Mouse (Mus musculus) limb, embryonic 14.5 days (tissue): ENCODE measurements around the gene Pbx2. TPM values are rescaled to one million over a fixed set of nuclear protein-coding genes. Genes with fewer than 3 reads are reported as not detected.

ENCODE experiments used
- ATAC-seq: fragments of 200-750 bp; cut with Nextera tagmentation; 2 replicates; pipeline ENCODE4 v1.8.0; 2017; ENCODE audit warnings: low read depth, moderate number of reproducible peaks, moderate TSS enrichment; ENCODE audit not compliant: low FRiP score
- DNase-seq: peaks from one replicate; pipeline ENCODE4 v3.0.0-alpha.2; 2015; ENCODE audit warnings: low spot score
- H3K27ac ChIP-seq: fragments of 300-500 bp; sonication (generic); replicated peaks from 2 replicates; pipeline ENCODE4 v1.5.1; 2014; ENCODE audit warnings: low read depth, mild to moderate bottlenecking, low read length, moderate library complexity, mixed read lengths
- H3K27me3 ChIP-seq: fragments of 300-500 bp; sonication (generic); 2 replicates; pipeline ENCODE4 v1.6.1; 2014; ENCODE audit warnings: low read length, mixed read lengths; ENCODE audit not compliant: control insufficient read depth, insufficient read depth
- H3K36me3 ChIP-seq: fragments of 300-500 bp; sonication (generic); 2 replicates; pipeline ENCODE4 v1.6.1; 2014; ENCODE audit warnings: mild to moderate bottlenecking, low read length, moderate library complexity, mixed read lengths; ENCODE audit not compliant: control insufficient read depth, insufficient read depth
- H3K4me1 ChIP-seq: fragments of 300-500 bp; sonication (generic); 2 replicates; pipeline ENCODE4 v1.6.1; 2014; ENCODE audit warnings: antibody characterized with exemption, low read length, mixed read lengths; ENCODE audit not compliant: control insufficient read depth, insufficient read depth
- H3K4me2 ChIP-seq: fragments of 300-500 bp; sonication (generic); replicated peaks from 2 replicates; pipeline ENCODE4 v1.6.1; 2014; ENCODE audit warnings: low read depth, mild to moderate bottlenecking, low read length, moderate library complexity; ENCODE audit not compliant: severe bottlenecking
- H3K4me3 ChIP-seq: fragments of 300-500 bp; sonication (generic); replicated peaks from 2 replicates; pipeline ENCODE4 v1.5.1; 2014; ENCODE audit warnings: low read length
- H3K9ac ChIP-seq: fragments of 300-500 bp; sonication (generic); 2 replicates; pipeline ENCODE4 v1.6.1; 2014; ENCODE audit warnings: mild to moderate bottlenecking, low read depth, low read length, moderate library complexity; ENCODE audit not compliant: severe bottlenecking
- H3K9me3 ChIP-seq: fragments of 300-500 bp; sonication (generic); 2 replicates; pipeline ENCODE4 v1.6.1; 2016; ENCODE audit warnings: low read length; ENCODE audit not compliant: control insufficient read depth
- POLR2A ChIP-seq: fragments of 200-500 bp; IDR thresholded peaks from 2 replicates; pipeline ENCODE4 v1.8.0; 2012; ENCODE audit warnings: inconsistent platforms, mild to moderate bottlenecking, moderate library complexity, borderline replicate concordance; ENCODE audit not compliant: insufficient read depth, insufficient read length; ENCODE audit errors: extremely low read depth
- whole genome bisulfite sequencing: fragments of 180-500 bp; shearing (Covaris S2); extraction: QIAGEN DNeasy Blood & Tissue Kit; methylation state at CpG from one replicate; pipeline ENCODE4 v1.1.7; 2014; 5-methylcytosine and 5-hydroxymethylcytosine counted together
- polyA plus RNA-seq, 2 experiments: library from polyadenylated mRNA; depleted of rRNA in 1 of 2; stranded (reverse) in 1 of 2; unstranded in 1 of 2; fragments of >200 nt; fragmentation: Nextera tagmentation in 1 of 2; extraction: Ambion mirVana in 1 of 2; gene quantifications; 2 replicates each; pipeline versions ENCODE4 v1.2.1 to v1.2.3; 2012 to 2014

The Pbx2 gene
- polyA plus RNA-seq, 2 experiments = 13.5 to 141 TPM

GRCm38 (mm10) chr17:34593752-34594525 lies 2.9 kb downstream of the Pbx2 start:
- WGBS = 42% methylated on average over 31 of the region's 34 CpGs
- no peak for TF ChIP-seq POLR2A
- ATAC-seq = no peak
- Histone ChIP-seq H3K4me1 (peaks cover 41% of the 10 kb centered on the region), H3K27ac (peak overlapping the region; percentile 98), H3K36me3 (peaks cover 30% of the 10 kb centered on the region), H3K4me3 (peak overlapping the region; percentile 93), H3K4me2 (peak overlapping the region; percentile 96), H3K9ac (peak overlapping the region; percentile 94), H3K27me3 (no peaks in the 10 kb centered on the region), H3K9me3 (no peaks in the 10 kb centered on the region)
- DNase-seq = no peak

GRCm38 (mm10) chr17:34596098-34596497 lies 5.0 kb downstream of the Pbx2 start:
- Histone ChIP-seq H3K4me1 (peaks cover 26% of the 10 kb centered on the region), H3K9ac (no peak overlapping the region), H3K36me3 (peaks cover 44% of the 10 kb centered on the region), H3K4me3 (no peak overlapping the region), H3K27ac (no peak overlapping the region), H3K4me2 (no peak overlapping the region), H3K9me3 (no peaks in the 10 kb centered on the region), H3K27me3 (no peaks in the 10 kb centered on the region)
- DNase-seq (no peak), ATAC-seq (no peak)
- 70% methylated on average over 8 of the region's 8 CpGs for WGBS
- no peak for TF ChIP-seq POLR2A

- 23% methylated on average over 5 of the region's 6 CpGs for WGBS
- peaks cover 52% of the 10 kb centered on the region for H3K36me3 ChIP-seq
- ATAC-seq (no peak), DNase-seq (no peak)
- no peak within 1 kb of the TSS for H3K4me3 ChIP-seq
- TF ChIP-seq POLR2A = no peak
- no peak within 1 kb of the TSS for H3K9ac ChIP-seq
- no peaks in the 10 kb centered on the region for H3K9me3 ChIP-seq
- H3K27me3 ChIP-seq = no peaks in the 10 kb centered on the region
- no peak within 1 kb of the TSS; the same call in 1 of the 2 replicates for H3K27ac ChIP-seq
- peaks cover 25% of the 10 kb centered on the region for H3K4me1 ChIP-seq
- H3K4me2 ChIP-seq = no peak within 1 kb of the TSS
These were observed 6.6 kb downstream of the Pbx2 start, which contains the start of gene Ager for GRCm38 (mm10) chr17:34597566-34598095. Gene Ager, plus strand, starts transcription at chr17:34597862.

GRCm38 (mm10) chr17:34599891-34600290 lies 8.8 kb downstream of the Pbx2 start:
- Histone ChIP-seq H3K27ac (no peak overlapping the region), H3K4me3 (no peak overlapping the region), H3K4me1 (peaks cover 20% of the 10 kb centered on the region), H3K4me2 (no peak overlapping the region), H3K36me3 (peaks cover 41% of the 10 kb centered on the region), H3K9ac (no peak overlapping the region), H3K27me3 (no peaks in the 10 kb centered on the region), H3K9me3 (no peaks in the 10 kb centered on the region)
- no peak for ATAC-seq
- no peak for DNase-seq
- TF ChIP-seq POLR2A = no peak
- WGBS = 73% methylated on average over 9 of the region's 9 CpGs

GRCm38 (mm10) chr17:34601796-34602195 lies 10.7 kb downstream of the Pbx2 start:
- H3K4me3 ChIP-seq = no peak overlapping the region; the same call in 1 of the 2 replicates

More at GRCm38 (mm10) chr17:34601796-34602195, 10.7 kb downstream of the Pbx2 start:
- no peaks in the 10 kb centered on the region for H3K27me3 ChIP-seq
- DNase-seq = no peak
- H3K9me3 ChIP-seq = no peaks in the 10 kb centered on the region
- peaks cover 22% of the 10 kb centered on the region for H3K36me3 ChIP-seq
- no peak for TF ChIP-seq POLR2A
- no peak for ATAC-seq
- no peak overlapping the region for H3K4me2 ChIP-seq
- no peak overlapping the region for H3K27ac ChIP-seq
- H3K4me1 ChIP-seq = peaks cover 28% of the 10 kb centered on the region
- 88% methylated on average over 12 of the region's 12 CpGs for WGBS
- no peak overlapping the region for H3K9ac ChIP-seq
